Mouse (Mus musculus): ENCODE results near the gene Nuf2. TPM values are rescaled to one million over a fixed set of nuclear protein-coding genes. Genes with fewer than 3 reads are reported as not detected.

Nuf2 gene
- polyA plus RNA-seq (2015; fragmentation: Nextera tagmentation; extraction: Ambion mirVana): 13.1 and 15.7 TPM in 2 replicates

DNA sequence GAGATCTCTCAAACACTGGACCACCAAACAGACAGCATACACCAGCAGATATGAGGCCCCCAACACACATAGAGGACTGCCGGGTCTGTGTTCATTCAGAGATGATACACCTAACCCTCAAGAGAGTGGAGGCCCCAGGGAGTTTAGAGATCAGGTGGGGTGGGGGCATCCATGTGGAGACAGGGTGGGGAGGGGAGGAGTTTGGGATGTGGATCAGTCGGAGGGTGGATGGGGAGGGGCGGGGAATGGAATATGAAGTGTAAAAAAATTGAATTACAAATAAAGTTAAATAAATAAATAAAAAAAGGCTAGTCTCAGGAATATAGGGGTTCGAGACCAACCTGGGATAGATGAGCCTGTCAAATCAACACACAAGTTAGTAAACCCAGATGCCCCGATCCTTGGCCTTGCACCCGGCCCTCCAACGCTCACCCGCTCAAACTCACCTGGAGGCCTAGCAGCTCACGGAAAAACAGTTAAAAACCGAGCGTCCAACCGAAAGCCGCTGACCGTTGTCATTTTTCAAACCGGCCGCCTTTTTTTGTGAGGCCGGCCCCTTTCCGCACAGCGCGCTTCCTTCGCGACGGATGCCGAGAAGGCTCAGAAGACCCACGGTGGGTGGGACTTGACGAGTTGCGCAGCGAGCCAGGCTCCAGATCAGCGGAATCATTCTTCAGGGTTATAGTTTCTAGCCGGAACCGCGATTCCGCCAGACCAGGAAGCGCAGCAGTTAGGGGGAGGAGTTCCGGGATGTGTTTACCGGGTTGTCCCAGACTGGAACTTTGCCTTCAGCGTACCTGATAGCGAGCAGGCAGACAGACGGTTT lies at the start of gene Nuf2:
Gene Nuf2, minus strand, starts transcription at position 589 of the 826 bp plus-strand sequence.
- H3K9me3 ChIP-seq (ENCODE audit: control insufficient read depth, low read length): no peaks in the 10 kb centered on the region
- WGBS: under 1% methylated on average over 39 of the region's 39 CpGs
- H3K27ac ChIP-seq (ENCODE audit: low read depth, low read length): peak within 1 kb of the TSS; percentile 78
- H3K4me2 ChIP-seq (ENCODE audit: low read length): peak within 1 kb of the TSS; percentile 84
- H3K4me3 ChIP-seq (ENCODE audit: low read length): peak within 1 kb of the TSS; percentile 63
- ATAC-seq: peak; percentile 99
- peaks cover 3% of the 10 kb centered on the region for H3K4me1 ChIP-seq (ENCODE audit: control insufficient read depth, insufficient read depth, low read depth, low read length)
- no peaks in the 10 kb centered on the region for H3K27me3 ChIP-seq (replicated peaks; ENCODE audit: control insufficient read depth, insufficient read depth, low read length)
- H3K9ac ChIP-seq (ENCODE audit: low read depth, low read length): peak within 1 kb of the TSS; percentile 58
- no peaks in the 10 kb centered on the region for H3K36me3 ChIP-seq (ENCODE audit: control insufficient read depth, insufficient read depth, low read length)

DNA sequence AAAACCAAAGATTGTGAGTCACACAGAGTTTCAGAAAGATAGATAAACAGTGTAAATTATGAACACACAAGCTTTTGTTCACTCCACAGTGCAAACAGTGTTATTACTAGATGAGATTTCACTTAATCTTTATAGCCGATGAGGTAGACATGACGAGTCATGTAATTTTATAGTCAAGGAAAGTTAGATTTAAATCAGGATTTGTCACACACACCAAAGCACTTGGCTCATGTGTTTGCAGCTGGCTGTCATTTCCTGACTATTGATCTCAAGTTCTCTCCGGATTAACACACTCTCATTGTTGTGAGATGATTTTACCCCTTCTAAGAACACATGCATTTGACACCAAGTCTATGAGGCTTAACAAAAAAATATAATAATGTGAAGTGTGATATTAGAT lies 48.3 kb upstream of the Nuf2 start:
- Histone ChIP-seq H3K4me1 (ENCODE audit: control insufficient read depth, insufficient read depth, low read depth, low read length) (no peaks in the 10 kb centered on the region), H3K9ac (ENCODE audit: low read depth, low read length) (no peak overlapping the region), H3K9me3 (ENCODE audit: control insufficient read depth, low read length) (no peaks in the 10 kb centered on the region), H3K27ac (ENCODE audit: low read depth, low read length) (no peak overlapping the region), H3K4me2 (ENCODE audit: low read length) (no peak overlapping the region), H3K4me3 (ENCODE audit: low read length) (no peak overlapping the region), H3K36me3 (ENCODE audit: control insufficient read depth, insufficient read depth, low read length) (no peaks in the 10 kb centered on the region), H3K27me3 (replicated peaks; ENCODE audit: control insufficient read depth, insufficient read depth, low read length) (no peaks in the 10 kb centered on the region)
- 86% methylated on average over 3 of the region's 3 CpGs for WGBS
- ATAC-seq: no peak

- Histone ChIP-seq H3K36me3 (ENCODE audit: control insufficient read depth, insufficient read depth, low read length) (no peaks in the 10 kb centered on the region), H3K9ac (ENCODE audit: low read depth, low read length) (no peak overlapping the region), H3K4me1 (ENCODE audit: control insufficient read depth, insufficient read depth, low read depth, low read length) (no peaks in the 10 kb centered on the region), H3K4me2 (ENCODE audit: low read length) (no peak overlapping the region), H3K4me3 (ENCODE audit: low read length) (no peak overlapping the region), H3K27ac (ENCODE audit: low read depth, low read length) (no peak overlapping the region), H3K9me3 (ENCODE audit: control insufficient read depth, low read length) (no peaks in the 10 kb centered on the region), H3K27me3 (replicated peaks; ENCODE audit: control insufficient read depth, insufficient read depth, low read length) (no peaks in the 10 kb centered on the region)
- no peak for ATAC-seq
Observed at GRCm38 (mm10) chr1:169574136-169574535, 42.9 kb upstream of the Nuf2 start.

DNA sequence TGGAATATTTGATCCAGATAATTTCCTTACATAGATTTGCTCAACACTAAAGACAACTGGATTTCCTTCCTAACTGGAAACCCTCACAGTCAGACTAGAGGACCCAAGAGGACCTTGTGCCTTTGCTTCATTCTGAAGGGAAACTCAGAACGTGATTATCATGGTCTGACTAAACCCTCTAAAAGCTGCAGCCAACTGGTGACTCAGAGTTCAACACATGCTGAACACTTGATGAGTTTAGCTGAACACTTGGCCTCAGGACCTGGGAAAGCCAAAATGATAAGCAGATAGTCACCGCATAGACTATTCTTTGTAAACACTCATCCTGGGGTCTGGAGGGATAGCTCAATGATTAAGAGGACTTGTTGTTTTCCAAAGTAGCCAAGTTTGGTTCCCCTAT lies 24.4 kb upstream of the Nuf2 start:
- Histone ChIP-seq H3K27ac (ENCODE audit: low read depth, low read length) (no peak overlapping the region), H3K4me1 (ENCODE audit: control insufficient read depth, insufficient read depth, low read depth, low read length) (no peaks in the 10 kb centered on the region), H3K4me3 (ENCODE audit: low read length) (no peak overlapping the region), H3K9ac (ENCODE audit: low read depth, low read length) (no peak overlapping the region), H3K9me3 (ENCODE audit: control insufficient read depth, low read length) (no peaks in the 10 kb centered on the region), H3K36me3 (ENCODE audit: control insufficient read depth, insufficient read depth, low read length) (no peaks in the 10 kb centered on the region), H3K4me2 (ENCODE audit: low read length) (no peak overlapping the region), H3K27me3 (replicated peaks; ENCODE audit: control insufficient read depth, insufficient read depth, low read length) (no peaks in the 10 kb centered on the region)
- no peak for ATAC-seq
- WGBS: 88% methylated on average over 2 of the region's 2 CpGs

DNA sequence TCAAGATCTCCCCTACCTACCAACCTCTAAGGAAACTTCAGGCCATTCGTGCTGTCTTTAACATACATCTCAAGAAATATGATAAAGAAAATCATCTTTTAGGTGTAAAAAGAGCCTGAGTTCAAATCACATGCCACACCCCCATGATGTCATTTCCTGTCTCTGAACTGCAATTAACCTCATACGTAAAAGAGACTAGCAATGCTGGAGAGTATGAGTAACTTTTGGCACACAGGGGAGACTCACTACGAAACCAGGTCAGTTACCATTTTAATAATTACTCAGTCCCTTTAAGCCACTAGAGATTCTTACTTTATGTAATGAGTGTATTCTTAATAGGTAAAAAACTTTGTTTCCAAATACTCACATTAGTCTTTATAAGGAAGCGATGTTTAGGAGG lies 23.8 kb upstream of the Nuf2 start:
- no peaks in the 10 kb centered on the region for H3K36me3 ChIP-seq (ENCODE audit: control insufficient read depth, insufficient read depth, low read length)
- H3K9ac ChIP-seq (ENCODE audit: low read depth, low read length): no peak overlapping the region
- H3K27ac ChIP-seq (ENCODE audit: low read depth, low read length): no peak overlapping the region
- H3K4me1 ChIP-seq (ENCODE audit: control insufficient read depth, insufficient read depth, low read depth, low read length): no peaks in the 10 kb centered on the region
- H3K4me2 ChIP-seq (ENCODE audit: low read length): no peak overlapping the region
- no peaks in the 10 kb centered on the region for H3K27me3 ChIP-seq (replicated peaks; ENCODE audit: control insufficient read depth, insufficient read depth, low read length)
- no peak for ATAC-seq
- H3K9me3 ChIP-seq (ENCODE audit: control insufficient read depth, low read length): no peaks in the 10 kb centered on the region
- WGBS: 88% methylated on average over 4 of the region's 4 CpGs
- no peak overlapping the region for H3K4me3 ChIP-seq (ENCODE audit: low read length)

- Histone ChIP-seq H3K4me1 (ENCODE audit: control insufficient read depth, insufficient read depth, low read depth, low read length) (no peaks in the 10 kb centered on the region), H3K27me3 (replicated peaks; ENCODE audit: control insufficient read depth, insufficient read depth, low read length) (no peaks in the 10 kb centered on the region), H3K27ac (ENCODE audit: low read depth, low read length) (no peak overlapping the region), H3K4me2 (ENCODE audit: low read length) (no peak overlapping the region), H3K4me3 (ENCODE audit: low read length) (no peak overlapping the region), H3K9me3 (ENCODE audit: control insufficient read depth, low read length) (no peaks in the 10 kb centered on the region), H3K36me3 (ENCODE audit: control insufficient read depth, insufficient read depth, low read length) (no peaks in the 10 kb centered on the region), H3K9ac (ENCODE audit: low read depth, low read length) (no peak overlapping the region)
- no peak for ATAC-seq
- WGBS: 82% methylated on average over 7 of the region's 7 CpGs
Observed at GRCm38 (mm10) chr1:169553446-169553845, 22.2 kb upstream of the Nuf2 start.

DNA sequence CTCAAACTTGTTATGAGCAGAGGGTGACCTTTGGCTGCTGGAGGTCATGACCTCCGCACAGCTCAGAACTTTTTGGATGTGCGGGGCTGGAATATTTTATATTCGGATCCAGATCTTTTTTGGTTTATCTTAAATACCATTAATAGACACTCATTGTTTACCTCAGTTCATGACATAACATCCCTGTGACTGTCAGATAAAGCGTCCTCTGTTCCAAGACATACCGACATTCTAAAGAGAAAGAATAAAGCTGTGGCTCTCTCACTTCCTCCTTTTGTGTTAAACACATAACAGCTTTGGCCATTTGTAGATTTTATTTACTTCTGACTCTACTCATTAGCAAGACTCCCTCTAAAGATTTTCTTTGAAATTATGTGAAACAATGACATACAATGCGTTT lies 9.2 kb upstream of the Nuf2 start:
- Histone ChIP-seq H3K4me2 (ENCODE audit: low read length) (no peak overlapping the region), H3K27me3 (replicated peaks; ENCODE audit: control insufficient read depth, insufficient read depth, low read length) (no peaks in the 10 kb centered on the region), H3K9ac (ENCODE audit: low read depth, low read length) (no peak overlapping the region), H3K27ac (ENCODE audit: low read depth, low read length) (no peak overlapping the region), H3K9me3 (ENCODE audit: control insufficient read depth, low read length) (no peaks in the 10 kb centered on the region), H3K36me3 (ENCODE audit: control insufficient read depth, insufficient read depth, low read length) (no peaks in the 10 kb centered on the region), H3K4me1 (ENCODE audit: control insufficient read depth, insufficient read depth, low read depth, low read length) (no peaks in the 10 kb centered on the region), H3K4me3 (ENCODE audit: low read length) (no peak overlapping the region)
- 90% methylated on average over 6 of the region's 6 CpGs for whole genome bisulfite sequencing
- no peak for ATAC-seq

GRCm38 (mm10) chr1:169531702-169532535 lies 655 bp upstream of the Nuf2 start:
- no peaks in the 10 kb centered on the region for H3K27me3 ChIP-seq (replicated peaks; ENCODE audit: control insufficient read depth, insufficient read depth, low read length)
- peaks cover 3% of the 10 kb centered on the region for H3K4me1 ChIP-seq (ENCODE audit: control insufficient read depth, insufficient read depth, low read depth, low read length)
- no peaks in the 10 kb centered on the region for H3K9me3 ChIP-seq (ENCODE audit: control insufficient read depth, low read length)
- H3K4me3 ChIP-seq (ENCODE audit: low read length): peak overlapping the region; percentile 63
- peak overlapping the region; percentile 84 for H3K4me2 ChIP-seq (ENCODE audit: low read length)
- peak overlapping the region; percentile 58 for H3K9ac ChIP-seq (ENCODE audit: low read depth, low read length)
- WGBS: 11% methylated on average over 11 of the region's 11 CpGs
- H3K27ac ChIP-seq (ENCODE audit: low read depth, low read length): peak overlapping the region; percentile 78
- ATAC-seq: no peak; the same call in none of the 2 replicates
- H3K36me3 ChIP-seq (ENCODE audit: control insufficient read depth, insufficient read depth, low read length): no peaks in the 10 kb centered on the region

DNA sequence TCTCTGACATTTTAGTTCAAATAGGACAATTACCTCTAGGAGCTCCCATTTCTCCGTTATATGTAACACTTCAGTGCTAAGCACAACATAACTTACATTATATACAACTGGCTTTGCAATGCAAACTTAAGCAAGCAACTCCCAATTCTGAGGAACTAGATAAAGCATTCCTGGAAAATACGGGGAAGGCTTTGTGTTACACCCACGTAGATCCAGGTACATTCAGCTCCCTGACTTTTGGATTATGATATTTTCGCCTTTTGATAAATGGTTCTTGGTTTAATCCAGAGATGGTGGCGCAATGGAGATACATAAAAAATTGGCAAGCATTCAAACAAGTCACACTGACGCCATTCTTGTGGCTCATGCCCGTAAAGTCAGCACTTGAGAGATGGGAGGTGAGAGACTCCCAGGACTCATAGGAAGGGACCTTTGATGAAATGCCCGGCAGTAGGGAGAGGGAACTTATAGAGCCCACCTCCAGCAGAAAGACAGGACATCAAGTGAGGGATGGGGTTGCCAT lies 1.2 kb downstream of the Nuf2 start:
- Histone ChIP-seq H3K9me3 (ENCODE audit: control insufficient read depth, low read length) (no peaks in the 10 kb centered on the region), H3K4me3 (ENCODE audit: low read length) (no peak overlapping the region), H3K4me1 (ENCODE audit: control insufficient read depth, insufficient read depth, low read depth, low read length) (peaks cover 3% of the 10 kb centered on the region), H3K9ac (ENCODE audit: low read depth, low read length) (no peak overlapping the region), H3K27me3 (replicated peaks; ENCODE audit: control insufficient read depth, insufficient read depth, low read length) (no peaks in the 10 kb centered on the region), H3K4me2 (ENCODE audit: low read length) (peak overlapping the region; percentile 80), H3K36me3 (ENCODE audit: control insufficient read depth, insufficient read depth, low read length) (no peaks in the 10 kb centered on the region), H3K27ac (ENCODE audit: low read depth, low read length) (no peak overlapping the region)
- ATAC-seq: no peak
- WGBS: 81% methylated on average over 8 of the region's 8 CpGs

Data from hindbrain, embryonic 16.5 days (tissue).